Mouse (Mus musculus): ENCODE data around the gene Gm20604.

The Gm20604 gene

DNA sequence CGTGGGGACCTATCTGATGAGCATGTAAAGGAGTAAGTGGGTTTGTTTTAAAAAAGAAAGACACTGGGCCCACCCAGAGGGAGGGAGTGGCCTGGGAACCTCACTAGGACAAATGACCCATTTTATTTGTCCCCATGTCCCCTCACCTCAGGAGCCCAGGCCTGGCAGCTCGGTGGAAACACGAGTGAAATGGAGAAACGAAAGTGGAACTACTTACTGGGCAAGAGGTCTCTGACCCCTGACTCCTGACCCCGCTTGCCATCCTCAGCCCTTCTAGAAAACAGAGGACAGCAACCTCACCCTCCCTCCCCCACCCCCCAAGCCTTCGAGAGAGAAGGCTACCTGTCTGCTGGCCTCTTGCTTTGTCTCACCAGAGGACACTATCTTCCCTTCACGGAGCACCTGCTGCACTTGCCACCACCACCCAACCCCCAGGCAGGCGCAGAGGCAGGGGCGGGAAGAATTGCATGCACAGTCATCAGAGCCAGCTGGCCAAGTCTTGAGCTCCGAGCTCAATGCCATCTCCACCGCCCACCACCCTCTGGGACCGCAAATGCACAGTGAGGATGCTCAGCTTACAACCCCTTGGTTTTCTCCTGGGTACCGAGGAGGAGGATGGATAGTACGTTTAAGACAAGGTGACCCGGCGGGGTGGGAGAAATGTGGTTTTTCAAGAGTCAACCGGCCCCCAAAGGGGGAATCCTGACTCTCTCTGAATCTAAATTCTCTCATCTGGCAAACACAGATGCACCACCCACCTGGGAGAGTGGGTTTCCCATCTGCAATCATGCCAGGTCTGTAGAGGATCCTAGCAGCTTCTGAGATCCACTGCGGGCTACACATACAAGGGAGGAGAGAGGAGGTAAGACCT, 62.9 kb downstream of the Gm20604 start:
- in situ Hi-C loops (cut with MboI, MseI): loop anchor here in 1 of 2 experiments (25.0 kb wide), 1 partner anchor 708 kb away; the partner anchor contains the start of gene Cpsf2

- in situ Hi-C loops (cut with MboI, MseI): loop anchor here in 1 of 2 experiments (25.0 kb wide), 1 partner anchor 704 kb away; the partner anchor contains the start of gene Cpsf2
Measured at GRCm38 (mm10) chr12:102691761-102692160, 66.7 kb downstream of the Gm20604 start.
